Mouse (Mus musculus): ENCODE data around the gene Nek6.

GRCm38 (mm10) chr2:38544982-38545381 is 33.5 kb downstream of the Nek6 start:
- TF ChIP-seq POLR2A (IDR thresholded peaks at IDR 0.05; ENCODE audit: insufficient read length, low read depth) (no peak), TCF12 (IDR thresholded peaks at IDR 0.05; ENCODE audit: insufficient read depth, poor library complexity, severe bottlenecking) (no peak), MAX (IDR thresholded peaks at IDR 0.05; ENCODE audit: low read depth) (no peak)

All from myocyte (in vitro differentiated cells).